Mouse (Mus musculus) heart, postnatal 0 days (tissue): ENCODE results near the gene Eno2.

Experiments used
- CTCF ChIP-seq: IDR thresholded peaks from 2 replicates; pipeline ENCODE4 v1.5.1; 2016; ENCODE audit warnings: antibody characterized with exemption, control low read depth, low read depth
- EP300 ChIP-seq: IDR thresholded peaks from 2 replicates; pipeline ENCODE4 v1.6.1; 2016; ENCODE audit warnings: antibody characterized with exemption, low read depth

DNA sequence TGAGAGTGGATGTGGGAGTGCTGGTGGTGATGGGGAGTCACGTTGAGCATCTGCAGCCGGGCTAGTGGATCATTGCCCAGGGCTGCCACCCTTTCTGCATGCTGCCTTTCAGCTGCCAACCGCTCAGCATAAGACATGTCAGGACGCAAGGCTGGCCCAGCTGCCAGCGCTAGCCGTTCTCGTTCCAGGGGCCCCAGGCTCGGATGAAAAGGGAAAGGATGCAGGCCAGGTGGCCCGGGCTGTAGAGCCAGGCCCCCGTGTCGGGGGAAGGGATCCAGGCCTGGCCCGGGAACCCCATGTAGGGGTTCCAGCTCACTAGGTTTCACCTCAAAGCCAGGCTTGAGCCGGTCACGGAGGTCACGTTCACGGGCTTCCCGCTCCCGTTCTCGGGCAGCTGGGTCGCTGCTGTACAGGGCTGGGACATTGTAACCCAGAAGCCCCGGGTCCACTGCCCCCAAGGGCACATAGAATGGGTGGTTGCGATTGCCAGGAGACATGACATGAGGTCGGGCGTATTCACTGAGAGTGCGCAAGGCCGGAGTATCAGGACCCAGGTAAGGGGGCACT lies 24.6 kb downstream of the Eno2 start:
- TF ChIP-seq CTCF = no peak
- TF ChIP-seq EP300 = no peak
